Comparison of ENCODE assay signal across 8 mouse cellular contexts in genomic region chr14:20576179-20576578, GRCm38 (mm10). TPM values are rescaled to one million over a fixed set of nuclear protein-coding genes. Genes with fewer than 3 reads are reported as not detected.
DNase-seq lines count a peak whose midpoint lies in the region.

No protein-coding gene starts in this region.

- peak; percentile 69 for DNase-seq in CD4-positive helper T cell, adult 2 months (ENCODE audit: low read depth, low spot score)
- DNase-seq in adipocyte (ENCODE audit: low spot score) = peak; percentile 74
- DNase-seq in embryo, embryonic 11 days = peak; percentile 71
- DNase-seq in heart, adult 18-20 months = peak; percentile 76 to 91
- peak; percentile 86 for DNase-seq in kidney, postnatal 10 days
- peak; percentile 62 to 73 for DNase-seq in lung, adult 18-20 months
- peak; percentile 71 for DNase-seq in ovary, postnatal 14 days (ENCODE audit: low spot score)
- DNase-seq in thymus, postnatal 14 days = peak; percentile 75

RNA-seq across cellular contexts. Expression of gene Ppp3cb, which starts 29.8 kb away (rescaled TPM):
- total RNA-seq in heart, adult 18-20 months (2021) = 10 to 100 TPM; 66.3 to 67.5 TPM

Comparison
In these comparisons a context has a peak if more than half of its experiments do, and no peak if none do; other contexts are left out.
1. Peak in every context shown above with its lines: DNase-seq.